Mouse (Mus musculus): ENCODE results near the gene Tmem120b.
"Not testable (repeated sequence)": the region's sequence is repeated elsewhere in the genome, so short reads cannot be mapped to it uniquely, and the experiment has no call there.

The Tmem120b gene

GRCm38 (mm10) chr5:123057366-123058250, 10.6 kb upstream of the Tmem120b start:
- DNase-seq, result peak; percentile 100

- no peak for DNase-seq
These were observed 9.7 kb upstream of the Tmem120b start for GRCm38 (mm10) chr5:123058251-123059102.

GRCm38 (mm10) chr5:123059757-123060520, 8.3 kb upstream of the Tmem120b start:
- DNase-seq, result peak; percentile 43

- DNase-seq, result no peak
These were observed 7.4 kb upstream of the Tmem120b start for GRCm38 (mm10) chr5:123060706-123061401.

GRCm38 (mm10) chr5:123061402-123061749, 6.8 kb upstream of the Tmem120b start:
- DNase-seq, result not testable (repeated sequence)

GRCm38 (mm10) chr5:123063141-123063540, 5.1 kb upstream of the Tmem120b start:
- DNase-seq, result no peak

- DNase-seq, result no peak
These were observed 4.0 kb upstream of the Tmem120b start for GRCm38 (mm10) chr5:123064207-123064606.

GRCm38 (mm10) chr5:123067395-123067995, 720 bp upstream of the Tmem120b start:
- DNase-seq, result no peak

- DNase-seq, result no peak
These were observed 499 bp downstream of the Tmem120b start for GRCm38 (mm10) chr5:123068714-123069113.

- peak; percentile 92 for DNase-seq
These were observed 7.6 kb downstream of the Tmem120b start for GRCm38 (mm10) chr5:123075576-123076418.

- no peak for DNase-seq
These were observed 8.4 kb downstream of the Tmem120b start for GRCm38 (mm10) chr5:123076419-123077281.

- no peak for DNase-seq
These were observed 11.4 kb downstream of the Tmem120b start for GRCm38 (mm10) chr5:123079568-123079967.

GRCm38 (mm10) chr5:123080041-123080440, 11.8 kb downstream of the Tmem120b start:
- no peak for DNase-seq

- DNase-seq, result no peak
These were observed 12.3 kb downstream of the Tmem120b start for GRCm38 (mm10) chr5:123080510-123080909.

- no peak for DNase-seq
These were observed 15.3 kb downstream of the Tmem120b start for GRCm38 (mm10) chr5:123083340-123084050.

GRCm38 (mm10) chr5:123086501-123086900, 18.3 kb downstream of the Tmem120b start:
- DNase-seq, result no peak

- no peak for DNase-seq
These were observed 20.6 kb downstream of the Tmem120b start for GRCm38 (mm10) chr5:123088784-123089183.

- no peak for DNase-seq
These were observed 22.5 kb downstream of the Tmem120b start for GRCm38 (mm10) chr5:123090560-123091306.

All from layer of hippocampus, adult 9-11 months (tissue).